Mouse (Mus musculus) midbrain, postnatal 0 days (tissue): ENCODE results near the gene Xpnpep1. TPM values are rescaled to one million over a fixed set of nuclear protein-coding genes. Genes with fewer than 3 reads are reported as not detected.

ENCODE experiments used
- ATAC-seq: fragments of 200-750 bp; cut with Nextera tagmentation; 2 replicates; pipeline ENCODE4 v1.8.0; 2017; ENCODE audit warnings: moderate number of reproducible peaks, mild to moderate bottlenecking, moderate TSS enrichment, moderate library complexity; ENCODE audit not compliant: low FRiP score
- DNase-seq: peaks from one replicate; pipeline ENCODE4 v3.0.0-alpha.2; 2015; ENCODE audit warnings: low spot score
- H3K27ac ChIP-seq: fragments of 300-500 bp; sonication (generic); 2 replicates; pipeline ENCODE4 v1.5.1; 2014; ENCODE audit warnings: low read depth, mild to moderate bottlenecking, low read length, mixed read lengths
- H3K27me3 ChIP-seq: fragments of 300-500 bp; sonication (generic); 2 replicates; pipeline ENCODE4 v1.6.1; 2014; ENCODE audit warnings: low read length, control low read depth, mixed read lengths; ENCODE audit not compliant: insufficient read depth
- H3K36me3 ChIP-seq: fragments of 300-500 bp; sonication (generic); 2 replicates; pipeline ENCODE4 v1.6.1; 2014; ENCODE audit warnings: low read length, control low read depth, mixed read lengths; ENCODE audit not compliant: insufficient read depth
- H3K4me1 ChIP-seq: fragments of 300-500 bp; sonication (generic); 2 replicates; pipeline ENCODE4 v1.6.1; 2014; ENCODE audit warnings: mild to moderate bottlenecking, control low read depth, antibody characterized with exemption, low read length, mixed read lengths; ENCODE audit not compliant: insufficient read depth
- H3K4me2 ChIP-seq: fragments of 300-500 bp; sonication (generic); 2 replicates; pipeline ENCODE4 v1.6.1; 2014; ENCODE audit warnings: low read depth, mild to moderate bottlenecking, low read length, mixed read lengths; ENCODE audit not compliant: poor library complexity, severe bottlenecking
- H3K4me3 ChIP-seq: fragments of 300-500 bp; sonication (generic); 2 replicates; pipeline ENCODE4 v1.5.1; 2014; ENCODE audit warnings: low read depth, mild to moderate bottlenecking, low read length, moderate library complexity
- H3K9ac ChIP-seq: fragments of 300-500 bp; sonication (generic); replicated peaks from 2 replicates; pipeline ENCODE4 v1.6.1; 2014; ENCODE audit warnings: mild to moderate bottlenecking, low read length, moderate library complexity, mixed read lengths; ENCODE audit not compliant: poor library complexity, severe bottlenecking
- H3K9me3 ChIP-seq: fragments of 300-500 bp; sonication (generic); 2 replicates; pipeline ENCODE4 v1.6.1; 2016; ENCODE audit warnings: low read length, control low read depth
- CTCF ChIP-seq: IDR thresholded peaks from 2 replicates; pipeline ENCODE4 v1.5.1; 2016; ENCODE audit warnings: antibody characterized with exemption, mild to moderate bottlenecking
- WGBS: fragments of 180-500 bp; shearing (Covaris S2); extraction: QIAGEN DNeasy Blood & Tissue Kit; methylation state at CpG from one replicate; pipeline ENCODE4 v1.1.7; 2014; 5-methylcytosine and 5-hydroxymethylcytosine counted together
- polyA plus RNA-seq: library from polyadenylated mRNA; unstranded; fragments of >200 nt; fragmentation: Nextera tagmentation; extraction: Ambion mirVana; gene quantifications from 2 replicates; pipeline ENCODE4 v1.2.1, GENCODE M21; 2015
- total RNA-seq: library from RNA; depleted of rRNA; stranded (reverse); fragments of >200 nt; gene quantifications from 2 replicates; pipeline ENCODE4 v1.2.3, GENCODE M21; 2014

Xpnpep1 gene
- total and polyA plus RNA-seq, 2 experiments from 2014 or later: 91.0 to 110 TPM

DNA sequence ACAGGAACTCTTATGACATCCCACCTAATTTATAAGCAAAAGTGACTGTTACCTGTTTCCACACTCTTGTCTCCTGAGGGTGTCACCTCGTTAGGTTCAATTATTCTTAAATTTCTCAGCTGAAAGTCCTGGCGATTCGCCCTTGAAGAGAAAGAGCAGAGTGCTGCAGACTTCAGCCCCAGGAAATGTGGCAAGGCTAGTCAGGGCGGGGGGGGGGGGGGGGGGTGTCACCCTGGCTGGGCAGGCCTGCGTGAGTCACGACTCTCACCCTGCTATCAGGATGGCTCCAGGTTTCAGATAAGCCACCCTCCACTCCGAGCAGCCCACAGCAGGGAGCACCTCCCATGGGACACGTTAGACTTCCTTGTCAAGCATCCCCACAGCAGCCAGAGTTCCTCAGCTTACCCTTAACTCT is 8.1 kb downstream of the Xpnpep1 start:
- Histone ChIP-seq H3K27me3 (no peaks in the 10 kb centered on the region), H3K9me3 (no peaks in the 10 kb centered on the region)
- WGBS: 85% methylated on average over 8 of the region's 8 CpGs

DNA sequence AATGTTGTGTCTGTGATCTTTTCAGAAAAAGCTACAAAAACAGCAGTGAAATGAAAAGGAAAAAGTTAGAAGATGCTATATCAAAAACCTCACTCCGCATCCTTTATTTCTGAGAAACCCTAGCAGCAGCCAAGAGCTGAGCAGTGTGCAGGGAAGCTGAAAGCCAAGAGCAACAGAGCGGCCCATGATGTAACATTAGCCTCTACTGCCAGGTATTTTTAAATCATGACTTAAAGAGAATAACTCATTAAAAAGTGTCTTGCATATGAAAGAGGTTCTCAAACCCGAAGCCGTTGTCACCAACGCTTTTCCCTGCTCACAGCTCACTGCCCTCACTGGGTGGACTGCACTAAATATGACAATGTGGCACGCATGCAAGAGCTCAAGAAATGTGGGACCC is 9.7 kb downstream of the Xpnpep1 start:
- H3K36me3 ChIP-seq: peaks cover 6% of the 10 kb centered on the region
- ATAC-seq: no peak
- no peak overlapping the region for H3K27ac ChIP-seq
- no peak overlapping the region for H3K9ac ChIP-seq
- H3K4me2 ChIP-seq: no peak overlapping the region
- H3K9me3 ChIP-seq: no peaks in the 10 kb centered on the region
- H3K4me3 ChIP-seq: no peak overlapping the region
- no peaks in the 10 kb centered on the region for H3K4me1 ChIP-seq
- no peaks in the 10 kb centered on the region for H3K27me3 ChIP-seq
- DNase-seq: no peak
- no peak for TF ChIP-seq CTCF
- 98% methylated on average over 6 of the region's 6 CpGs for WGBS

More for the DNA sequence above, 8.1 kb downstream of the Xpnpep1 start:
- no peak for TF ChIP-seq CTCF
- Histone ChIP-seq H3K4me3 (no peak overlapping the region), H3K36me3 (peaks cover 4% of the 10 kb centered on the region; the same call in 1 of the 2 replicates), H3K27ac (no peak overlapping the region), H3K9ac (no peak overlapping the region), H3K4me1 (peaks cover 2% of the 10 kb centered on the region; the same call in 1 of the 2 replicates), H3K4me2 (no peak overlapping the region)
- no peak for ATAC-seq
- DNase-seq: no peak

DNA sequence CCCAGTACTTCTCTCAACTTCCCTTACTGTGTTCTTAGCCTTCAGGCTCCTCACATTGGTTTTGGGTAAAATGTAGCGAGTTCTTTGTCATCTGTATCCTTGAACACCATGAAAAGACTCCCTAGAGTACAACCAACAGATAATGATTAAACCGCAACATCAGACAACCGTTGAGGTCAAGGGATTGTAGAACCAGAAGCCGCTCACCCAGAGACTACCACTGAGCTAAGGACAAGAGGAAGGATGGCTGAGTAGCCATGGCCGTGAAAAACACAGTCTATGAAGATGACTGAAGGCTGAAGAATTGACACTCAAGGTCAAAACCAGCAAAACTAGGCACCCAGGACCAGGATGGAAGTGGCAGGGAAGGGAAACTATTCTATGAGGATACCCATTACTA is 10.3 kb downstream of the Xpnpep1 start:
- peaks cover 8% of the 10 kb centered on the region for H3K36me3 ChIP-seq
- no peak overlapping the region for H3K9ac ChIP-seq
- no peak for TF ChIP-seq CTCF
- 96% methylated on average over 5 of the region's 5 CpGs for WGBS
- no peaks in the 10 kb centered on the region for H3K9me3 ChIP-seq
- no peak overlapping the region for H3K27ac ChIP-seq
- ATAC-seq: no peak
- no peaks in the 10 kb centered on the region for H3K4me1 ChIP-seq
- no peak overlapping the region for H3K4me3 ChIP-seq
- H3K27me3 ChIP-seq: no peaks in the 10 kb centered on the region
- H3K4me2 ChIP-seq: no peak overlapping the region
- no peak for DNase-seq

DNA sequence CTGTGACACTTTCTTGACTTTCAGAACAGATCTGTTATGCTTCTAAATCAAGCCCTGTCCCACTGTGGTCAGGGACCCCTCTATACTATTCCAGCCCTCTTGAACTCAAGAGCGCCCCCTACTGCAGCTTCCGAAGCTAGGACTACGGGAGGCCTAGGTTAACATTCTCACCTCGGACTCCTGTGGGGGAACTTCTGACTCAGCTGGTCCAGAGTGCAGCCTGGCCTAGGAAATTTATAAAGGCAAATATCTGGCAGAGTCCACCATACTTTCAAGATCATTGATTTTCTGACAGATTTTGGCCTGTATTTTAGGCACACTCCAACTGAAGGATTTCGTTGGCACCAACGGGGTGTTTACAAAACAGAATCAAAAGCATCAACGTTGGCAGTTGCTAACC is 11.0 kb downstream of the Xpnpep1 start:
- H3K9me3 ChIP-seq: no peaks in the 10 kb centered on the region
- no peak overlapping the region for H3K4me2 ChIP-seq
- DNase-seq: no peak
- peaks cover 8% of the 10 kb centered on the region for H3K36me3 ChIP-seq
- TF ChIP-seq CTCF: peak; percentile 24; the same call in 1 of the 2 replicates
- no peak overlapping the region for H3K4me3 ChIP-seq
- 89% methylated on average over 7 of the region's 7 CpGs for WGBS
- H3K27ac ChIP-seq: no peak overlapping the region
- no peaks in the 10 kb centered on the region for H3K27me3 ChIP-seq
- no peaks in the 10 kb centered on the region for H3K4me1 ChIP-seq
- ATAC-seq: no peak
- no peak overlapping the region for H3K9ac ChIP-seq

DNA sequence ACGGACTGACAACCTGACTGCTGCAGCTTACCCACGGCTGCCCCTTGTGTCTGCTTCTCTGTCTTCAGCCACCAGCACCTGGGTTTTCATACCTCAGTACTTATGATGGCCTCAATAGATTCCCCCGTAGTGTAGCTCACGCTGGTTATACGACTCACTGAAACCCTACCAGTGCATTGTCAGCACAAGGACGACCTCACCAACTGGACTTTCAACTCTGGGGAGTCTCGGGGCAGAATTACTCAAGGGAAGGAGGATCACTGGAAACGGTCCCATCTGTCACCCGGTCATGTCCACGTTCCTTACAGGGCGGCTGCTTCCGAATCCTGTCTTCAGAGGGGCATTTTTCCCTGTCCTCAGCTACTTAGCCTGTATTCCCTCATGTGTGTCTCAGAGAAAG is 11.8 kb downstream of the Xpnpep1 start:
- Histone ChIP-seq H3K9ac (no peak overlapping the region), H3K27ac (no peak overlapping the region), H3K4me1 (no peaks in the 10 kb centered on the region), H3K4me3 (no peak overlapping the region), H3K27me3 (no peaks in the 10 kb centered on the region), H3K9me3 (no peaks in the 10 kb centered on the region), H3K4me2 (no peak overlapping the region), H3K36me3 (peaks cover 8% of the 10 kb centered on the region)
- DNase-seq (no peak), ATAC-seq (no peak)
- TF ChIP-seq CTCF: no peak
- 93% methylated on average over 12 of the region's 12 CpGs for WGBS

DNA sequence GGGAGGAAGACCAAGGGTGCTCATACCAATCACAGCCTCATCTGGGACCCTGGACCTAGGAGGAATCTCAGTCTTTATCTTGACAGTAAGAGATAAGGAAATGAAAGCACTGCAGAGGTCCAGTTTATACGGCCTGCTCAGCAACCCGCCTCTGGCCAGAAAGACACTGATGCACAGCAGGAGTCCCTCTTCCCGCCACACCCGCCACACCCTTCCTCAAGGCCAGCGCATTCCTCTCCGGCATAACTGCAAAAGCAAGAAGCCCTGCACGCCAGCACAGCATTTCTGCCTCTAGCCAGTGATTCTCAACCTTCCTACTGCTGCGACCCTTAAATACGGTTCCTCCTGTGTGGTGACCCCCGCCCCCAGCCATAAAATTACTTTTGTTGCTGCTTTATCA is 16.8 kb downstream of the Xpnpep1 start:
- TF ChIP-seq CTCF: no peak
- Histone ChIP-seq H3K27ac (no peak overlapping the region), H3K36me3 (peaks cover 10% of the 10 kb centered on the region), H3K9me3 (no peaks in the 10 kb centered on the region), H3K4me2 (no peak overlapping the region), H3K27me3 (no peaks in the 10 kb centered on the region), H3K4me3 (no peak overlapping the region), H3K9ac (no peak overlapping the region), H3K4me1 (no peaks in the 10 kb centered on the region)
- 94% methylated on average over 10 of the region's 10 CpGs for WGBS
- ATAC-seq (no peak), DNase-seq (no peak)
